Mouse (Mus musculus) myocyte (in vitro differentiated cells): Measurements from ENCODE around the gene Fkrp.

Experiments used
- E2F4 ChIP-seq: IDR thresholded peaks from one replicate; pipeline ENCODE4 v1.6.1; 2011; ENCODE audit warnings: mild to moderate bottlenecking, control low read depth, moderate library complexity; ENCODE audit not compliant: insufficient read depth
- MAX ChIP-seq: IDR thresholded peaks from one replicate; pipeline ENCODE4 v1.6.1; 2011; ENCODE audit warnings: low read depth, mild to moderate bottlenecking, control low read depth
- MYOD1 ChIP-seq, 3 experiments: IDR thresholded peaks; one replicate each; pipeline ENCODE4 v1.6.1; 2011; ENCODE audit warnings: control low read depth in 2 of 3, low read depth in 2 of 3, mild to moderate bottlenecking in 2 of 3, moderate library complexity in 1 of 3; ENCODE audit not compliant: insufficient read length in 2 of 3, control insufficient read depth in 1 of 3
- MYOG ChIP-seq, 3 experiments: IDR thresholded peaks; one replicate each; pipeline ENCODE4 v1.6.1; 2011; ENCODE audit warnings: control low read depth in 2 of 3, low read depth in 2 of 3, mild to moderate bottlenecking in 2 of 3; ENCODE audit not compliant: insufficient read length in 2 of 3, control insufficient read depth in 1 of 3, insufficient read depth in 1 of 3
- POLR2A ChIP-seq: IDR thresholded peaks from one replicate; pipeline ENCODE4 v1.6.1; 2011; ENCODE audit warnings: low read depth, mild to moderate bottlenecking, control low read depth, moderate library complexity; ENCODE audit not compliant: insufficient read length
- POLR2AphosphoS2 ChIP-seq: IDR thresholded peaks from one replicate; pipeline ENCODE4 v1.6.1; 2011; ENCODE audit warnings: low read depth, control low read depth; ENCODE audit not compliant: insufficient read length
- TCF12 ChIP-seq: IDR thresholded peaks from one replicate; pipeline ENCODE4 v1.6.1; 2011; ENCODE audit warnings: mild to moderate bottlenecking, control low read depth; ENCODE audit not compliant: poor library complexity, insufficient read depth, severe bottlenecking
- TCF3 ChIP-seq: IDR thresholded peaks from one replicate; pipeline ENCODE4 v1.6.1; 2011; ENCODE audit warnings: low read depth, control low read depth; ENCODE audit not compliant: insufficient read length
- USF1 ChIP-seq: IDR thresholded peaks from one replicate; pipeline ENCODE4 v1.6.1; 2011; ENCODE audit warnings: low read depth, mild to moderate bottlenecking, control low read depth, moderate library complexity

DNA sequence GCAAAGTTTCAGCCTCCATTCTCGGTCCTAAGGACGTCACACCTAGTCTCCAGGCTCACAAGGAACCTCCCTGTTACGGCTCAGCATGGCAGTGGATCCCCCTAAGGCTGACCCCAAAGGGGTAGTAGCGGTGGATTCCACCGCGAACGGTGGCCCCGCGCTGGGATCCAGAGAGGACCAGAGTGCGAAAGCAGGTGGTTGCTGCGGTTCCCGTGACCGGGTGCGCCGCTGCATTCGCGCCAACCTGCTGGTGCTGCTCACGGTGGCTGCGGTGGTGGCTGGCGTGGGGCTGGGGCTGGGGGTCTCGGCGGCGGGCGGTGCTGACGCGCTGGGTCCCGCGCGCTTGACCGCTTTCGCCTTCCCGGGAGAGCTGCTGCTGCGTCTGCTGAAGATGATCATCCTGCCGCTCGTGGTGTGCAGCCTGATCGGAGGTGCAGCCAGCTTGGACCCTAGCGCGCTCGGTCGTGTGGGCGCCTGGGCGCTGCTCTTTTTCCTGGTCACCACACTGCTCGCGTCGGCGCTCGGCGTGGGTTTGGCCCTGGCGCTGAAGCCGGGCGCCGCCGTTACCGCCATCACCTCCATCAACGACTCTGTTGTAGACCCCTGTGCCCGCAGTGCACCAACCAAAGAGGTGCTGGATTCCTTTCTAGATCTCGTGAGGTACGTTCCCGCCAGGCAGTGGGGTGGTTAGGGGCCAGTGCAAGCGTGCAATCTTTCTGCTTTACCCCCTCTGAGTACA is 34.5 kb downstream of the Fkrp start:
- TF ChIP-seq MYOG (IDR thresholded peaks at IDR 0.05; ENCODE audit: control insufficient read depth in 1 of 3, insufficient read depth in 1 of 3, insufficient read length in 2 of 3, low read depth in 2 of 3) (no peak), TCF12 (no peak), POLR2A (peak; percentile 62), POLR2AphosphoS2 (no peak), USF1 (no peak), TCF3 (no peak), MYOD1 (IDR thresholded peaks at IDR 0.05; ENCODE audit: control insufficient read depth in 1 of 3, insufficient read length in 2 of 3, low read depth in 2 of 3) (peak in 1 of 3 experiments; percentile 28), MAX (no peak), E2F4 (no peak)
